Mouse (Mus musculus) liver, postnatal 0 days (tissue): ENCODE results near the gene Foxr1.

Experiments used
- CTCF ChIP-seq: sonication (generic); IDR thresholded peaks from 2 replicates; pipeline ENCODE4 v1.5.1; 2016; ENCODE audit warnings: antibody characterized with exemption, low read depth
- EP300 ChIP-seq: IDR thresholded peaks from 2 replicates; pipeline ENCODE4 v1.6.1; 2016; ENCODE audit warnings: antibody characterized with exemption, low read depth, mild to moderate bottlenecking

GRCm38 (mm10) chr9:44486335-44486734 is 45.4 kb upstream of the Foxr1 start:
- TF ChIP-seq CTCF (no peak), EP300 (no peak)
